Mouse (Mus musculus) limb, embryonic 12.5 days (tissue): ENCODE measurements around the gene Pacsin1. TPM values are rescaled to one million over a fixed set of nuclear protein-coding genes. Genes with fewer than 3 reads are reported as not detected.
"Not testable (repeated sequence)": the region's sequence is repeated elsewhere in the genome, so short reads cannot be mapped to it uniquely, and the experiment has no call there.

Experiments
- ATAC-seq: fragments of 200-750 bp; cut with Nextera tagmentation; 2 replicates; pipeline ENCODE4 v1.8.0; 2017; ENCODE audit warnings: low read depth, moderate TSS enrichment; ENCODE audit not compliant: insufficient number of reproducible peaks, insufficient read depth, low FRiP score, low TSS enrichment
- H3K27ac ChIP-seq: fragments of 300-500 bp; sonication (generic); 2 replicates; pipeline ENCODE4 v1.5.1; 2016; ENCODE audit warnings: mild to moderate bottlenecking, moderate library complexity
- H3K27me3 ChIP-seq: fragments of 300-500 bp; sonication (generic); 2 replicates; pipeline ENCODE4 v1.6.1; 2016; ENCODE audit warnings: mild to moderate bottlenecking, moderate library complexity
- H3K36me3 ChIP-seq: fragments of 300-500 bp; sonication (generic); 2 replicates; pipeline ENCODE4 v1.6.1; 2016; ENCODE audit warnings: mild to moderate bottlenecking, moderate library complexity
- H3K4me1 ChIP-seq: fragments of 300-500 bp; sonication (generic); replicated peaks from 2 replicates; pipeline ENCODE4 v1.6.1; 2016
- H3K4me2 ChIP-seq: fragments of 300-500 bp; sonication (generic); 2 replicates; pipeline ENCODE4 v1.6.1; 2016; ENCODE audit warnings: mild to moderate bottlenecking, moderate library complexity
- H3K4me3 ChIP-seq: fragments of 300-500 bp; sonication (generic); replicated peaks from 2 replicates; pipeline ENCODE4 v1.5.1; 2016; ENCODE audit warnings: mild to moderate bottlenecking
- H3K9ac ChIP-seq: fragments of 300-500 bp; sonication (generic); replicated peaks from 2 replicates; pipeline ENCODE4 v1.6.1; 2016; ENCODE audit warnings: mild to moderate bottlenecking, moderate library complexity
- H3K9me3 ChIP-seq: fragments of 300-500 bp; sonication (generic); 2 replicates; pipeline ENCODE4 v1.6.1; 2016; ENCODE audit warnings: mild to moderate bottlenecking, moderate library complexity
- WGBS: fragments of 180-500 bp; shearing (Covaris S2); methylation state at CpG from one replicate; pipeline ENCODE4 v1.1.7; 2016; 5-methylcytosine and 5-hydroxymethylcytosine counted together
- polyA plus RNA-seq: library from polyadenylated mRNA; unstranded; fragments of >200 nt; fragmentation: Nextera tagmentation; extraction: Ambion mirVana; gene quantifications from 2 replicates; pipeline ENCODE4 v1.2.1, GENCODE M21; 2016

The Pacsin1 gene
- polyA plus RNA-seq, 1 experiment from 2014 or later: 4.3 TPM

DNA sequence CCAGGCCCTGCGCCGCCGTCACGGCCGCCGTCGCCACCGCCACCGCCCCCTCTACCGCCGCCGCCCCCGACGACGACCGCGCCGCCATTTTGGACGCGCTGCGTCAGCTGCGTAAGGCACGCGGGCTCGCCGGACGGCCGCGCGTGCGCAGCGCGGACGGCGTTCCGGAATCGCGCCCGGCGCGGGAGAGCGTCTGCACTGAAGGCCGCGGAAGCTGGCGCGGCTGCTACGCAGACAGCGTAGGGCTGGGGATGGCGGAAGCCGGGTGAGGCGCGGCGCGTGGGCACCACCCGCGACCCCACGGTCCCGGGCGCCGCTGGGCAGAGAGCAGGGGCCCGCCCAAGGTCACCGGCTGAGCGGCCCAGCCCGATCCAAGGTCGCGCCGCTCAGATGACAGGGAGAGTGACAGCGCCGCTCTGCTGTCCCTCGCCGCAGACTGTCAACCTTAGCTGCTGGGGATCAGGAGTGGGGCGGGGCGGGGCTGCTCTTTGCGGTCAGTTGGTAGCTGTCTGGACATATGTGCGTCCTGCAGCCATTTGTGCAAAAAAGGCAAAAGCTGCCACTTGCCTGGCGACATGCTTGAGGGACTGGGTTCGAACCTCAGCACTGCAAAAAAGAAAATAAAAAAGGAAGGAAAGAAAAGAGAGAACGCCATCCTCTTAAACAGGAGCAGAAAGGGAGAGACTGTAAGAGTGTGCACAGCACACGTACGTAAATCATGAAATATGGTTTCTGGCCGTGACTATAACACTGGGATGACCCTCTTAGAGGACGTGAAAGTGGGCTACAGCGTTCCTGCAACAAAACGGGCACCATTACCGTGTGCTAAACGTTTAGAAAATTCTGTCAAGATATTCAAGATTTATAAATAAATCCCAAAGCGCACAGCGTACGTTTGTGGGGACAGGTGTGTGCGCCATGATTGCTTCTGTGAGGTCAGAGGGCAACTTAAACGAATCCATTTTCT, 31.7 kb upstream of the Pacsin1 start, which contains the start of gene Nudt3:
Gene Nudt3, minus strand, starts transcription at position 136 of the 967 bp plus-strand sequence.
- Histone ChIP-seq H3K9ac (peak within 1 kb of the TSS; percentile 96), H3K4me3 (peak within 1 kb of the TSS; percentile 95), H3K9me3 (no peaks in the 10 kb centered on the region), H3K4me2 (peak within 1 kb of the TSS; percentile 73), H3K27me3 (no peaks in the 10 kb centered on the region), H3K4me1 (peaks cover 29% of the 10 kb centered on the region), H3K36me3 (peaks cover 5% of the 10 kb centered on the region; the same call in 1 of the 2 replicates), H3K27ac (peak within 1 kb of the TSS; percentile 97)
- WGBS: 9% methylated on average over 70 of the region's 91 CpGs
- ATAC-seq: peak; percentile 75

DNA sequence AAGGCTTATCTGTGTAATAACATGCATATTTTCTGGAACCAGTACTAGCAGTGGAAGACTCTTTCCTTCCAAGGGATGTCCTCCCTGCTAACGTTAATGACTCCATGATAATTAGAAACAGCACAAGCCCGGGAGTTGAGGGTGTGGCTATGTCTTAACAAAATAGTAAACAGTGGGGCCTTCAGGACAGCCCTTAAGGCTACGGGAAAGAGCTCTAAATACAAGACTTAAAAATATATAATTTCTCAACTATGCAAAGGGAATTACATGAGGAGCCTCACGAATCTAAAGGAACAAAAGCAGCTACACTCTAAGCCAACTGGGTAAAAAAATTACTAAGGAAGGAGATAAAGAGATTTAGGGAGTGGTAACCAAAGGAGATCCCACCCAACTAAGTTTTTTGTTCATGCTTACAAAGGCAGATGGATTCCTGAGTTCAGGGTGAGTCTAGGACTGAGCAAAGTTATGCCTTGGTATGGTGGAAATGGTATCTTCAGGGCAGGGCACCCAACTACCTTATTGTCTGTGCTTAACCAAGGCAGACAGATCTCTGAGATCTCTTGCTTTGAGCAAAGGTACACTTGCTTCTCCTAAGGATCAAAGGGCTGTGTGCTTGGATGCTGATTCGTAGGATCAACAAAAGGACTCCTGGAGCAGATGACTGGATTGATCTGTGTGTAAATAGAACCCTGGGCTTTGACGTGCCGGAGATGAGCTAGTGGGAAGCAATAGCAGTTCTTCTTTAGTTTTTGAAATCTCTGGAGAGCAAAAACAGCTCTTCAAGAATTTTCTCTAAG, 29.7 kb upstream of the Pacsin1 start:
- Histone ChIP-seq H3K4me2 (no peak overlapping the region), H3K9ac (no peak overlapping the region), H3K9me3 (no peaks in the 10 kb centered on the region), H3K27me3 (no peaks in the 10 kb centered on the region), H3K4me1 (peaks cover 19% of the 10 kb centered on the region), H3K27ac (no peak overlapping the region), H3K4me3 (no peak overlapping the region), H3K36me3 (peaks cover 14% of the 10 kb centered on the region)
- ATAC-seq: no peak
- WGBS: 36% methylated on average over 7 of the region's 7 CpGs

DNA sequence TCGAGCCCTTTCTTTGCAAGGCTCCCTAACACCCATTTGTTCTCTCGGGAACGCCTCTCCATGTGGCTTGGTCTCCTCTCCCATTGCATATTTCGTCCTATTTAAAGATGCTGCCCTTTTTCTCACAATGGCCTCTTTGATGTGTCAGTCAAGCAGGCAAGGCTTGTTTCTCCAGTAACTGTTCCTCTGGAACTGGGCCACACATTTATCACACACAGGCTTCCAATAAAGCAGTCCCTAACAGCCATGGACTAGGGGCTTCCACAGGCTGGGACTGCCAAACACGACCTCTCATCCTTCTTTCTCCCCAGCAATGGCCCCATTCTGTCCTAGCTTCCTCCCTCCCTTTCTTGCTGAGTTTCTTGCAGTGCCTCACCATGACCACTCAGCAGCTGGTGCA, 28.6 kb upstream of the Pacsin1 start:
- Histone ChIP-seq H3K27me3 (no peaks in the 10 kb centered on the region), H3K4me3 (no peak overlapping the region), H3K9me3 (no peaks in the 10 kb centered on the region), H3K4me2 (no peak overlapping the region), H3K4me1 (peaks cover 10% of the 10 kb centered on the region), H3K36me3 (peaks cover 24% of the 10 kb centered on the region), H3K9ac (no peak overlapping the region), H3K27ac (no peak overlapping the region)
- WGBS: 27% methylated on average over 5 of the region's 5 CpGs
- ATAC-seq: no peak

DNA sequence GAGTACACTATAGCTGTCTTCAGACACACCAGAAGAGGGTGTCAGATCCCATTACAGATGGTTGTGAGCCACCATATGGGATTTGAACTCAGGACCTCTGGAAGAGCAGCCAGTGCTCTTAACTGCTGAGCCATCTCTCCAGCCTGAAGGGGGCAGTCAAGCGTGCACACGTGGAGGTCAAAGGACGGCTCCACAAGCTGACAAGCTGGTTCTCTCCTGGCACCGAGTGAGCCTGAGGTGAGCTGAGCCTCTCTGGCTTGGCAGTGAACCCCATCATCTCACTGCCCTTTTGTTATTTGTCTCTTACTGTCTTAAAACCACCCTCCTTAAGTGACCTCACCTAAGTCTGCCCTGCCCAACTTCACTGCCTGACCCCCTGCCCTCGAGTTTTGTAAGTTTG, 27.9 kb upstream of the Pacsin1 start:
- peaks cover 17% of the 10 kb centered on the region for H3K4me1 ChIP-seq
- no peak overlapping the region for H3K4me2 ChIP-seq
- H3K36me3 ChIP-seq: peaks cover 32% of the 10 kb centered on the region
- no peak overlapping the region for H3K4me3 ChIP-seq
- no peak for ATAC-seq
- no peak overlapping the region for H3K27ac ChIP-seq
- H3K27me3 ChIP-seq: no peaks in the 10 kb centered on the region
- H3K9me3 ChIP-seq: no peaks in the 10 kb centered on the region
- H3K9ac ChIP-seq: no peak overlapping the region
- WGBS: 54% methylated on average over 5 of the region's 5 CpGs

DNA sequence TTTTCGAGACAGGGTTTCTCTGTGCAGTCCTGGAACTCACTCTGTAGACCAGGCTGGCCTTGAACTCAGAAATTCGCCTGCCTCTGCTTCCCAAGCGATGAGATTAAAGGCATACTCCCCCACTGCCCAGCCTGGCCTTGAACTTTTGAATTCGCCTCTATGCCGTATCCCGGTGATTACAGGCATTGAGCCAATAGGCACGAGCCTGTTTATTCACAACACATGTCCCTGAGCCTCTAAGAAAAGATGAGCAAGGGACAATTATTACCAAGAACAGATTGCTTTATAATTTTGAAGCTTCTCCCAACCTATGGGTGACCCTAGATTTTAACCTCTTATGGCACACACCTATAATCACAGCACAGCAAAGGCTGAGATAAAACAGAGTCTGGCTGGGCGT, 26.9 kb upstream of the Pacsin1 start:
- Histone ChIP-seq H3K36me3 (peaks cover 41% of the 10 kb centered on the region), H3K9me3 (no peaks in the 10 kb centered on the region), H3K27me3 (no peaks in the 10 kb centered on the region), H3K4me1 (peaks cover 26% of the 10 kb centered on the region), H3K4me3 (no peak overlapping the region), H3K4me2 (no peak overlapping the region), H3K27ac (no peak overlapping the region), H3K9ac (no peak overlapping the region)
- ATAC-seq: no peak
- 89% methylated on average over 8 of the region's 8 CpGs for WGBS

DNA sequence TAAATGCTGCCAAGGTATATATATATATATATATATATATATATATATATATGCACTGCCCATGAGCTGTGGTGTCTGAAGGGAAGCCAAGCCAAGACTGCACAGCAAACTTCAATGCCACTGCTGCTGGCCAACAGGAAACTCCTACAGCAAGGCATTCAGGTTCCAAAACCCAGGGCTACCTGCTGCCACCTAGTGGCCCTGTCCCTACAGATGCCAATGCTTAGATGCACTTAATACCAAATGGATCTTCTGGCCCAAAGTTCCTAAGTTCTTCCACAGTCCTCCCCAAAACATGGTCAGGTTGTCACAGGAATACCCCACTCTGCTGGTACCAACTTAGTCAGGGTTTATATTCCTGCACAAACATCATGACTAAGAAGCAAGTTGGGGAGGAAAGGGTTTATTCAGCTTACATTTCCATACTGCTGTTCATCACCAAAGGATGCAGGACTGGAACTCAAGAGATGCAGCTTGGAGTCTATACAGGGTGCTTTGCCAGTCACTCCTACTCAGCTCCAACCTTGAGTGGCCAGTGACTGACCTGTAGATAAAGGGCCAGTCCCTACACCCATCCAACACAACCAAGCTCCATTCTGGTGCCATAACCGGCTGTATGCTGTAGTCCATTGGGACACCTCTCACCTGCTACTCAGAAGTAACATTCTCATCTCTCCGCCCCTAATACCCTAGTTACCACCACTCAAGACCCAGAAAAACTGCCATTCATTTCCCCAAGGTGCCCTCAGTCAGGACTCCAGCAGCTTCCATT, 25.9 kb upstream of the Pacsin1 start:
- Histone ChIP-seq H3K4me2 (no peak overlapping the region), H3K9ac (no peak overlapping the region), H3K4me3 (no peak overlapping the region), H3K36me3 (peaks cover 49% of the 10 kb centered on the region), H3K27me3 (no peaks in the 10 kb centered on the region), H3K9me3 (no peaks in the 10 kb centered on the region), H3K4me1 (peaks cover 27% of the 10 kb centered on the region), H3K27ac (peak overlapping the region; percentile 59; the same call in 1 of the 2 replicates)
- WGBS: 71% methylated on average over 2 of the region's 2 CpGs
- no peak for ATAC-seq

DNA sequence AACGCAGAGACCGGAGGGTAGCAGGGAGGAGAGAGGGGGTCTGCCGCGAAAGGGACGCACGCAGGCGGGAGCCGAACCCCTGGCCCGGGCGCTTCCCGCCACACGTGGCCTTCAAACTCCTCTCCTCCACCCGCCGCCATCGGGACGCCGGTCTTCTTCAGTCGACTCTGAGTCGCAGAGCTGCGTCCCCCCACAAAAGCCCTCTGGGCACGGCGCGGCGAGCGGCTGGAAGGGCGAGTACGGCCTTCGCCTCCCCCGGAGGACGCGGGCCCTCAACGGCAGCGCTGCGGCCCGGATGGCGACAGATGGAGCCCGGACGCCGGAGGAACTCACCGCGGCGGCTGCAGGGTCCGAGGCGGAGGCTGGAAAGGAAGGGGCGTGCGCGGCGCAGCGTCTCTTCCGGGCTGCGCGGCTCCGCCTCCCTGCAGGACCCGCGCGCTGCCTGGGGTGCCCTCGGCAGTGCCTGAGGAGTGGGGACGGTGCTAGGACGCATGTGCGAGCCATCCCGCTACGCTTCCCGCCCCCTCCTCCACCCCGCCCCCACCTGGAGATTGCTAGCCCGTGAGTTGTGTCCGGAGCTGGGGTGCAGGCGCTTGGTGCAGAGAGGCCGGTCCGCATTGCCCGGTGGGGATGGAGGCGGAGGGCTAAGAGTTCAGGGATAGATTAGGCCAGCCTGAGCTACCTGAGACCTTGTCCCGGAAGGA, 20.3 kb upstream of the Pacsin1 start, which contains the start of gene RPS10-NUDT3:
Gene RPS10-NUDT3, minus strand, starts transcription at position 352 of the 704 bp plus-strand sequence.
- H3K9me3 ChIP-seq: no peaks in the 10 kb centered on the region
- under 1% methylated on average over 63 of the region's 72 CpGs for WGBS
- H3K36me3 ChIP-seq: peaks cover 41% of the 10 kb centered on the region
- peak within 1 kb of the TSS; percentile 70 for H3K4me3 ChIP-seq
- H3K27me3 ChIP-seq: no peaks in the 10 kb centered on the region
- peak within 1 kb of the TSS; percentile 95 for H3K27ac ChIP-seq
- H3K9ac ChIP-seq: peak within 1 kb of the TSS; percentile 89
- H3K4me1 ChIP-seq: peaks cover 31% of the 10 kb centered on the region
- ATAC-seq: peak; percentile 95
- peak within 1 kb of the TSS; percentile 94 for H3K4me2 ChIP-seq

DNA sequence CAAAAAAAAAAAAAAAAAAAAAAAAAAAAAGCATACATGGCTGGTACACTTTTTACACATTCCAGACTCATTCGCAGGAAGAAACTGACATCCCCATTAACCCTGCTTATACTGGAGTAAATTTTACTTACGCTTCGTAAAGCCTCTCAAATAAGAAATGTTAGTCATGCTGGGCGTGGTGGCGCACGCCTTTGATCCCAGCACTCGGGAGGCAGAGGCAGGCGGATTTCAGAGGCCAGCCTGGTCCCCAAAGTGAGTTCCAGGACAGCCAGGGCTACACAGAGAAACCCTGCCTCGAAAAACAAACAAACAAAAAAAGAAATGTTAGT, 19.8 kb upstream of the Pacsin1 start:
- Histone ChIP-seq H3K36me3 (peaks cover 36% of the 10 kb centered on the region), H3K4me2 (peak overlapping the region; percentile 94), H3K4me1 (peaks cover 31% of the 10 kb centered on the region), H3K4me3 (peak overlapping the region; percentile 70), H3K27ac (peak overlapping the region; percentile 95)
- H3K27me3 ChIP-seq, ATAC-seq, H3K9me3 ChIP-seq, H3K9ac ChIP-seq: not testable (repeated sequence)
- 46% methylated on average over 9 of the region's 9 CpGs for WGBS

DNA sequence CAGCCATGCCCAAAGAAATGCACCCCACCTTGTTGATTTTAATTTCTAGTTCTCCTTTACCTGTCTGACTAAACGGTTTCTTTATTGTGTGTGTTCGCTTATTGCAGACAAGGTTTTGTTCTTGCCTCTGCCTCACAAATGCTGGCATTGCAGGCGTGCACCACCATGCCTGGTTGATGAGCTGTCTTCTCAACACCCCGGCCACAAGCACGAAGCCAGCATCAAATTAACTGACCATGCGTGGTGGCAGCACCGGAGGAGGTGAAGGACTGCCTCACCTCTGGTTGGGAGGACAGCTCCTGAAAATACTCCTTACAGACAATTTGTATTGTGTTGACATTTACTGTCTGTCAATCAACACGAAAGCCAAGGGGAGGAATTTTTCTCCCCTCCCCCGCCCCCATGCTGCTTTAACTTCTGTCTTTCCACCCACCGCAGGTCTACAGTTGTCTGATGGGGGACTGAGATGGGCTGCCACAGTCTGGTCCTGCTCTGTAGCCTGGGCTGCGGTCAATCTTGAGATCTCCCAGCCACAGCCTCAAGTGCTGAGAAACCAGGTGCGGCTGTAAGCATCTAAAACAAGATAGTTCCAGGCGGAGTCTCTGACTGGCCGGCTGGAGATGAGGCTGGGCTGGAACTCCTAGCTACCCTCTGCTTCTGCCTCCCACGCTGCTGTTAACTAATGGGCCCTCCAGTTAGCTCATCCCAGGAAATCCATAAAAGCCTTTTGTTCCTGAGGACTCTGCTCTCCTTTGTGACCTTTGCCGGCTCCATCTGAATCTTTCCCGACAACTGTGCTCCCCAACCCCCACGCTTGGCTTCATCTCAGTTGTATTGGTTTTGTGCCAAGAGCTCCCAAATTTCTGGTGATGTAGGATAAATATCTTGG, 18.9 kb upstream of the Pacsin1 start, which contains the start of gene Rps10:
Gene Rps10, minus strand, starts transcription at position 538 of the 889 bp plus-strand sequence.
- peaks cover 28% of the 10 kb centered on the region for H3K36me3 ChIP-seq
- peak within 1 kb of the TSS; percentile 94 for H3K4me2 ChIP-seq
- peak within 1 kb of the TSS; percentile 70 for H3K4me3 ChIP-seq
- no peaks in the 10 kb centered on the region for H3K27me3 ChIP-seq
- ATAC-seq: no peak
- no peak within 1 kb of the TSS for H3K9ac ChIP-seq
- H3K27ac ChIP-seq: peak within 1 kb of the TSS; percentile 95
- H3K9me3 ChIP-seq: no peaks in the 10 kb centered on the region
- WGBS: 41% methylated on average over 18 of the region's 18 CpGs
- H3K4me1 ChIP-seq: peaks cover 31% of the 10 kb centered on the region
